Mouse (Mus musculus): ENCODE results near the gene Ppp1r27. TPM values are rescaled to one million over a fixed set of nuclear protein-coding genes. Genes with fewer than 3 reads are reported as not detected.

Gene Ppp1r27
- polyA plus RNA-seq, 1 experiment from 2014 or later: 0.57 TPM

DNA sequence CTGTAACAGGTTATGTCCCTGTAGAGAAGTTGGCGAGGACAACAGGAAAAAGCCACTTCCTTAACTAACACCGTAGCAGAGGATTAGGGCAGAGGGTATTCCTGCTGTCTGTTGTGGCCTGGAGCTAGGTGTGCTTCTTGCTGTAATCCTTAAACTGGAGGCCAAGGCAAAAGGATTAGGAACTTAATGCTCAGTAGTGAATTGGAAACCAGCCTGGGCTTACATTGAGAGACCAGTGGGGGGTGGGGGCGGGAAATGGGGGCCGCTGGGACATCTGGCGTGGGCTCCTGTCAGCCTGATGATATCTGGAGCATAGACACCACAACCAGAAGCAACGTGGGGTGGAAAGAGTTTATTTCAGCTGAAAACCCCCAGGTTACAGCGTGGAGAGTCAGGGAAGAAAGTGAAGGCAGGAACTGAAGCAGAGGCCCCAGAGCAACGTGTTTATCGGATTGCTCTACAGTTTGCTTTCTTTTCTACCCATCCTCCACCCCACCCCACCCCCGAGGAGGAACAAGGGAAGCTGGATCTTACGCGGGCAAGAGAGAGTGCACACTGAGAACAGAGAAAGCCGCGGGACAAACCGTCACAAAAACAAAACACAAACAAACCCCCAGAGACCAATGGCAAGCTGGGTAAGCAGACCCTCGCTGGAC lies 40.4 kb downstream of the Ppp1r27 start:
- H3K4me2 ChIP-seq (replicated peaks; ENCODE audit: low read depth, low read length): peak overlapping the region; percentile 51
- H3K27ac ChIP-seq (ENCODE audit: low read length): peak overlapping the region; percentile 47
- no peaks in the 10 kb centered on the region for H3K27me3 ChIP-seq (ENCODE audit: insufficient read depth, low read length)
- H3K4me3 ChIP-seq (ENCODE audit: low read length): peak overlapping the region; percentile 26
- no peaks in the 10 kb centered on the region for H3K36me3 ChIP-seq (ENCODE audit: insufficient read depth, low read length)
- no peaks in the 10 kb centered on the region for H3K9me3 ChIP-seq (ENCODE audit: low read length)
- WGBS: 10% methylated on average over 16 of the region's 16 CpGs
- peaks cover 16% of the 10 kb centered on the region; the same call in 1 of the 2 replicates for H3K4me1 ChIP-seq (ENCODE audit: insufficient read depth, low read length)
- ATAC-seq (ENCODE audit: low FRiP score, low TSS enrichment): no peak
- peak overlapping the region; percentile 59 for H3K9ac ChIP-seq (replicated peaks; ENCODE audit: low read length)

DNA sequence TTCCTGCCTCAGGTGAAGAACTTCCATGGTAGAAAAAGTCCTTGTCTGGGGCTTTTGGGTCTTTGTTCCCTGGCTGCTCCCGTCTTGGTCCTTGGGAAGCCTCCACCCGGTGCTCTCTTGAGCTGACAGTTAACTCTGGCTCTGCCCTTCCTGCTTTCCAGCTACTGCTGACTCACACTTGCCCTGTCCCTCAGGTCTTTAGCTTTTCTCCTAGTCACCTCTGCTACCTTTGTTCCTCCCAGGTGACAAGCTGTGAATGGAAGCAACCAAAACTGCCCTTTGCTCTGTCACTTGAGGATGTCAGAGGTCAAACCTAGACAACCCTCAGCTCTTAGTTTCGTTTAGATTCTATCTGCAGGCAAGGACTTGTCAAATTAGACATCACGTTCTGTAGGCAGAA lies 41.0 kb downstream of the Ppp1r27 start:
- Histone ChIP-seq H3K36me3 (ENCODE audit: insufficient read depth, low read length) (no peaks in the 10 kb centered on the region), H3K9me3 (ENCODE audit: low read length) (no peaks in the 10 kb centered on the region), H3K9ac (replicated peaks; ENCODE audit: low read length) (no peak overlapping the region), H3K4me2 (replicated peaks; ENCODE audit: low read depth, low read length) (peak overlapping the region; percentile 51; the same call in 1 of the 2 replicates), H3K4me3 (ENCODE audit: low read length) (no peak overlapping the region; the same call in 1 of the 2 replicates), H3K27me3 (ENCODE audit: insufficient read depth, low read length) (no peaks in the 10 kb centered on the region), H3K4me1 (ENCODE audit: insufficient read depth, low read length) (peaks cover 16% of the 10 kb centered on the region; the same call in 1 of the 2 replicates), H3K27ac (ENCODE audit: low read length) (no peak overlapping the region)
- 49% methylated on average over 4 of the region's 4 CpGs for WGBS
- ATAC-seq (ENCODE audit: low FRiP score, low TSS enrichment): no peak

GRCm38 (mm10) chr11:120508290-120508870 lies 42.6 kb downstream of the Ppp1r27 start:
- 82% methylated on average over 9 of the region's 9 CpGs for WGBS
- H3K4me2 ChIP-seq (replicated peaks; ENCODE audit: low read depth, low read length): no peak overlapping the region
- H3K27me3 ChIP-seq (ENCODE audit: insufficient read depth, low read length): no peaks in the 10 kb centered on the region
- peaks cover 16% of the 10 kb centered on the region; the same call in 1 of the 2 replicates for H3K4me1 ChIP-seq (ENCODE audit: insufficient read depth, low read length)
- no peaks in the 10 kb centered on the region for H3K9me3 ChIP-seq (ENCODE audit: low read length)
- no peak for ATAC-seq (ENCODE audit: low FRiP score, low TSS enrichment)
- H3K4me3 ChIP-seq (ENCODE audit: low read length): no peak overlapping the region
- no peak overlapping the region for H3K9ac ChIP-seq (replicated peaks; ENCODE audit: low read length)
- no peaks in the 10 kb centered on the region for H3K36me3 ChIP-seq (ENCODE audit: insufficient read depth, low read length)
- no peak overlapping the region for H3K27ac ChIP-seq (ENCODE audit: low read length)

DNA sequence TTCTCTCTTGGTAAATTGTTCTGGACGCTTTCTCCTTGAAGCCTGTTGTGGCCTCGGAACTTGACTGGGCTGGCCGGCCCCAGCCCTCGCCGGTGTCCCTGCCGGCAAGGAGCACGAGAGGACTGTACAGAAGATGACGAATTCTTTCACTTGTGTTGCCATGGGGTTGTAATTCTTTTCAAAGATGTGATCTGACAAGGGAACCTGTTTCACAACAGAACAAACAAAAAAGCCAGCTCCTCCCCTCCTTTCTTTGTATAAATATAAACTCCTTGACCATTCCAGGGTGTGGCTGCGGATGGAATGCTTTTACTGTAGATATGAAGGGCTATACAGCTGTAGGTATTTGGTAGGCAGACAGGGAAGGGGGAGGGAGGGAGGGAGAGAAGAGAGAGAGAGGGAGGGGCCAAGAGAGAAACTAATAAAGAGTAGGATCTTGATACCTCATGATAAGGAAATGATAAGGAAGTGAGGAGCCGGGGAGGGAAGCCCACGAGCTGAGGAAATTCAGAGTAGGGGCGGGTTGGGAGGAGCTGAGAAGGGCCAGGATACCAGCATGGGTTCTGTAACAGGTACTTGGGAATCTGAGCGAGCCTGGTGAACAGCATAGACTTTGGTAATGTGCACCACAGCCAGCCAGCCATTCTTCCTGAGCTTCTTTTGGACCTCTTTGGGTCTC lies 43.2 kb downstream of the Ppp1r27 start:
- 67% methylated on average over 13 of the region's 13 CpGs for WGBS
- no peaks in the 10 kb centered on the region for H3K9me3 ChIP-seq (ENCODE audit: low read length)
- H3K27me3 ChIP-seq (ENCODE audit: insufficient read depth, low read length): no peaks in the 10 kb centered on the region
- no peaks in the 10 kb centered on the region for H3K36me3 ChIP-seq (ENCODE audit: insufficient read depth, low read length)
- no peak overlapping the region for H3K9ac ChIP-seq (replicated peaks; ENCODE audit: low read length)
- ATAC-seq (ENCODE audit: low FRiP score, low TSS enrichment): no peak
- H3K4me3 ChIP-seq (ENCODE audit: low read length): no peak overlapping the region
- H3K4me2 ChIP-seq (replicated peaks; ENCODE audit: low read depth, low read length): no peak overlapping the region
- peaks cover 10% of the 10 kb centered on the region; the same call in 1 of the 2 replicates for H3K4me1 ChIP-seq (ENCODE audit: insufficient read depth, low read length)
- peak overlapping the region; percentile 5; the same call in 1 of the 2 replicates for H3K27ac ChIP-seq (ENCODE audit: low read length)

DNA sequence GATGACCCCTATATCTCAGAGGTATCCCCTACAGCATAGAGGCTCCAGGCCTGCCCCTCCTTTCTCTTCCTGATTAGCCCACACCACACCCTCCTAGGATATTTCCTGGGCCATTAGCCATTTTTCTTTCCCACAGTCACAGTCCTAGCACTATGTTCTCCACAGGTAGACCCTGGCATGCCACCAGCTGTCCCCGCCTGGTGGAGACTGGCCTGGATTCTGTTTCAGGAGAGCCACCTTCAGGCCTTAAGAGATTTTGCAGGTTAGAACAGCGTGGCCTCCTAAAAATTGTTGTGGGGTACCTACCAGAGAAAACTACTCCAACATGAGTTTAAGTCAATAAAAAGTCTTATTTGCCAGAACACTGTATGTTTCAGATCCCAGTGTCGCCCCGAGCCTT lies 44.0 kb downstream of the Ppp1r27 start:
- ATAC-seq (ENCODE audit: low FRiP score, low TSS enrichment): peak; percentile 74
- no peaks in the 10 kb centered on the region for H3K9me3 ChIP-seq (ENCODE audit: low read length)
- no peaks in the 10 kb centered on the region for H3K36me3 ChIP-seq (ENCODE audit: insufficient read depth, low read length)
- peaks cover 8% of the 10 kb centered on the region; the same call in 1 of the 2 replicates for H3K4me1 ChIP-seq (ENCODE audit: insufficient read depth, low read length)
- 60% methylated on average over 4 of the region's 4 CpGs for WGBS
- H3K27ac ChIP-seq (ENCODE audit: low read length): no peak overlapping the region
- no peaks in the 10 kb centered on the region for H3K27me3 ChIP-seq (ENCODE audit: insufficient read depth, low read length)
- no peak overlapping the region for H3K9ac ChIP-seq (replicated peaks; ENCODE audit: low read length)
- H3K4me3 ChIP-seq (ENCODE audit: low read length): no peak overlapping the region
- H3K4me2 ChIP-seq (replicated peaks; ENCODE audit: low read depth, low read length): no peak overlapping the region

- H3K27ac ChIP-seq (ENCODE audit: low read length): no peak overlapping the region
- no peaks in the 10 kb centered on the region for H3K36me3 ChIP-seq (ENCODE audit: insufficient read depth, low read length)
- H3K27me3 ChIP-seq (ENCODE audit: insufficient read depth, low read length): no peaks in the 10 kb centered on the region
- no peak overlapping the region for H3K4me2 ChIP-seq (replicated peaks; ENCODE audit: low read depth, low read length)
- 83% methylated on average over 3 of the region's 3 CpGs for WGBS
- H3K4me3 ChIP-seq (ENCODE audit: low read length): no peak overlapping the region
- H3K4me1 ChIP-seq (ENCODE audit: insufficient read depth, low read length): peaks cover 6% of the 10 kb centered on the region; the same call in 1 of the 2 replicates
- no peaks in the 10 kb centered on the region for H3K9me3 ChIP-seq (ENCODE audit: low read length)
- ATAC-seq (ENCODE audit: low FRiP score, low TSS enrichment): no peak
- H3K9ac ChIP-seq (replicated peaks; ENCODE audit: low read length): no peak overlapping the region
These were observed 45.3 kb downstream of the Ppp1r27 start for GRCm38 (mm10) chr11:120505661-120506060.

GRCm38 (mm10) chr11:120501701-120502100 lies 49.2 kb downstream of the Ppp1r27 start:
- WGBS: 79% methylated on average over 4 of the region's 4 CpGs
- no peak for ATAC-seq (ENCODE audit: low FRiP score, low TSS enrichment)
- Histone ChIP-seq H3K4me3 (ENCODE audit: low read length) (no peak overlapping the region), H3K9me3 (ENCODE audit: low read length) (no peaks in the 10 kb centered on the region), H3K4me1 (ENCODE audit: insufficient read depth, low read length) (peaks cover 5% of the 10 kb centered on the region; the same call in 1 of the 2 replicates), H3K36me3 (ENCODE audit: insufficient read depth, low read length) (peaks cover 17% of the 10 kb centered on the region), H3K27me3 (ENCODE audit: insufficient read depth, low read length) (no peaks in the 10 kb centered on the region), H3K9ac (replicated peaks; ENCODE audit: low read length) (no peak overlapping the region), H3K27ac (ENCODE audit: low read length) (no peak overlapping the region), H3K4me2 (replicated peaks; ENCODE audit: low read depth, low read length) (no peak overlapping the region)

GRCm38 (mm10) chr11:120501018-120501417 lies 49.9 kb downstream of the Ppp1r27 start:
- Histone ChIP-seq H3K27ac (ENCODE audit: low read length) (no peak overlapping the region; the same call in 1 of the 2 replicates), H3K4me1 (ENCODE audit: insufficient read depth, low read length) (peaks cover 5% of the 10 kb centered on the region; the same call in 1 of the 2 replicates), H3K27me3 (ENCODE audit: insufficient read depth, low read length) (no peaks in the 10 kb centered on the region), H3K36me3 (ENCODE audit: insufficient read depth, low read length) (peaks cover 23% of the 10 kb centered on the region), H3K9me3 (ENCODE audit: low read length) (no peaks in the 10 kb centered on the region), H3K4me2 (replicated peaks; ENCODE audit: low read depth, low read length) (no peak overlapping the region), H3K4me3 (ENCODE audit: low read length) (no peak overlapping the region), H3K9ac (replicated peaks; ENCODE audit: low read length) (no peak overlapping the region)
- WGBS: 59% methylated on average over 6 of the region's 6 CpGs
- ATAC-seq (ENCODE audit: low FRiP score, low TSS enrichment): no peak

DNA sequence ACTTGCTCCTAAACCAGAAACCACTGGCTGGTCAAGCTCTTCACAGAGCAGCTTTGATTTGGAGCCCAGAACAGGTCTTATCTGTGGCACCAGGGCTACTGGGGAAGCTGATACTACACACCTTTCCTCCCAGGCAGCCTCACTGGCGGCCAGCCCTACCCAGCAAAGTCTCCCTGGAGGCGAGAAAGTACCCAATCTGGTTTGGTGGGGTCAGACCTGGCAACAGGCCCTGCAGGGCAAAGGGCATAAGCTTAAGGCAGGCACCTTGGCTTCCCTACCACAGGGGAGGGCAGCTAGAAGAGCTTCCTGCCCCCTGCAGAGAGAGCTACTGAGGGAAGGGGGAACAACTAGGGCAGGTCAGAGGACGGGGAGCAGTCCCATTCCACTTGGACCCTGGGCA lies 50.6 kb downstream of the Ppp1r27 start:
- no peaks in the 10 kb centered on the region for H3K27me3 ChIP-seq (ENCODE audit: insufficient read depth, low read length)
- no peak overlapping the region for H3K4me3 ChIP-seq (ENCODE audit: low read length)
- H3K36me3 ChIP-seq (ENCODE audit: insufficient read depth, low read length): peaks cover 27% of the 10 kb centered on the region
- ATAC-seq (ENCODE audit: low FRiP score, low TSS enrichment): peak; percentile 88
- no peak overlapping the region for H3K4me2 ChIP-seq (replicated peaks; ENCODE audit: low read depth, low read length)
- peak overlapping the region; percentile 63; the same call in 1 of the 2 replicates for H3K27ac ChIP-seq (ENCODE audit: low read length)
- H3K9me3 ChIP-seq (ENCODE audit: low read length): no peaks in the 10 kb centered on the region
- H3K4me1 ChIP-seq (ENCODE audit: insufficient read depth, low read length): peaks cover 5% of the 10 kb centered on the region; the same call in 1 of the 2 replicates
- 34% methylated on average over 3 of the region's 3 CpGs for WGBS
- H3K9ac ChIP-seq (replicated peaks; ENCODE audit: low read length): no peak overlapping the region
